Mouse (Mus musculus) MEL (cell line): ENCODE data around the gene Elmod3. TPM values are rescaled to one million over a fixed set of nuclear protein-coding genes. Genes with fewer than 3 reads are reported as not detected.

Experiments used
- DNase-seq: peaks from one replicate; pipeline ENCODE4 v3.0.0; 2011; ENCODE audit warnings: low read depth, low spot score
- H3K27ac ChIP-seq: 2 replicates; pipeline ENCODE4 v1.5.1; 2012; ENCODE audit warnings: low read depth, mild to moderate bottlenecking, control low read depth, low read length, moderate library complexity; ENCODE audit not compliant: control insufficient read depth
- H3K27me3 ChIP-seq, 2 experiments: fragments of 150-350 bp in 1 of 2; sonication (generic) in 1 of 2; 2 replicates each; pipeline ENCODE4 v1.6.1; 2012; ENCODE audit warnings: low read length in 2 of 2, mild to moderate bottlenecking in 2 of 2, improper control_type of control experiment in 1 of 2, moderate library complexity in 1 of 2; ENCODE audit not compliant: insufficient read depth in 2 of 2, control insufficient read depth in 1 of 2
- H3K36me3 ChIP-seq, 2 experiments: 2 replicates each; pipeline ENCODE4 v1.6.1; 2012 to 2014; ENCODE audit warnings: low read length in 2 of 2, improper control_type of control experiment in 1 of 2, inconsistent platforms in 1 of 2, mild to moderate bottlenecking in 1 of 2; ENCODE audit not compliant: insufficient read depth in 2 of 2, control insufficient read depth in 1 of 2
- H3K4me1 ChIP-seq, 2 experiments: fragments of 150-350 bp in 1 of 2; sonication (generic) in 1 of 2; 2 replicates each; pipeline ENCODE4 v1.6.1; 2012; ENCODE audit warnings: low read length in 2 of 2, improper control_type of control experiment in 1 of 2, mild to moderate bottlenecking in 1 of 2; ENCODE audit not compliant: insufficient read depth in 2 of 2, control insufficient read depth in 1 of 2
- H3K4me3 ChIP-seq, 2 experiments: fragments of 150-350 bp in 1 of 2; sonication (generic) in 1 of 2; 2 replicates each; pipeline ENCODE4 v1.5.1; 2012; ENCODE audit warnings: low read depth in 2 of 2, low read length in 2 of 2, mild to moderate bottlenecking in 2 of 2, moderate library complexity in 2 of 2, control low read depth in 1 of 2, improper control_type of control experiment in 1 of 2; ENCODE audit not compliant: control insufficient read depth in 1 of 2, insufficient read depth in 1 of 2
- H3K79me2 ChIP-seq: 2 replicates; pipeline ENCODE4 v1.6.1; 2012; ENCODE audit warnings: mild to moderate bottlenecking, low read length, moderate library complexity; ENCODE audit not compliant: control insufficient read depth, poor library complexity, insufficient read depth
- H3K9ac ChIP-seq: 2 replicates; pipeline ENCODE4 v1.6.1; 2012; ENCODE audit warnings: low read depth, mild to moderate bottlenecking, control low read depth, low read length, moderate library complexity; ENCODE audit not compliant: control insufficient read depth, poor library complexity, severe bottlenecking
- H3K9me3 ChIP-seq: fragments of 150-350 bp; sonication (generic); replicated peaks from 2 replicates; pipeline ENCODE4 v1.6.1; 2012; ENCODE audit warnings: mild to moderate bottlenecking, low read length, improper control_type of control experiment, moderate library complexity; ENCODE audit not compliant: insufficient read depth
- BHLHE40 ChIP-seq: IDR thresholded peaks from 2 replicates; pipeline ENCODE4 v1.6.1; 2012; ENCODE audit warnings: low read depth, mild to moderate bottlenecking, inconsistent platforms, low read length, improper control_type of control experiment, borderline replicate concordance
- CHD1 ChIP-seq: IDR thresholded peaks from 2 replicates; pipeline ENCODE4 v1.6.1; 2012; ENCODE audit warnings: low read depth, mild to moderate bottlenecking, inconsistent platforms, low read length, improper control_type of control experiment
- CHD2 ChIP-seq: IDR thresholded peaks from 2 replicates; pipeline ENCODE4 v1.6.1; 2011; ENCODE audit warnings: low read length, improper control_type of control experiment
- CTCF ChIP-seq, 3 experiments: IDR thresholded peaks in 2 of 3; conservative IDR thresholded peaks in 1 of 3; 2 replicates each; pipeline ENCODE4 v1.5.1; 2011 to 2012; ENCODE audit warnings: low read length in 3 of 3, low read depth in 2 of 3, mild to moderate bottlenecking in 2 of 3, improper control_type of control experiment in 1 of 3, inconsistent platforms in 1 of 3, mixed read lengths in 1 of 3, moderate library complexity in 1 of 3; ENCODE audit not compliant: control insufficient read depth in 1 of 3, insufficient read depth in 1 of 3, poor library complexity in 1 of 3, severe bottlenecking in 1 of 3
- E2F4 ChIP-seq: IDR thresholded peaks from 2 replicates; pipeline ENCODE4 v1.6.1; 2011; ENCODE audit warnings: low read depth, low read length, improper control_type of control experiment, borderline replicate concordance
- EP300 ChIP-seq, 2 experiments: IDR thresholded peaks; 2 replicates each; pipeline ENCODE4 v1.6.1; 2011; ENCODE audit warnings: improper control_type of control experiment in 2 of 2, low read length in 2 of 2, low read depth in 1 of 2, mild to moderate bottlenecking in 1 of 2
- ETS1 ChIP-seq: IDR thresholded peaks from 2 replicates; pipeline ENCODE4 v1.6.1; 2012; ENCODE audit warnings: low read depth, mild to moderate bottlenecking, inconsistent platforms, low read length, improper control_type of control experiment, moderate library complexity
- GABPA ChIP-seq: IDR thresholded peaks from 2 replicates; pipeline ENCODE4 v1.6.1; 2012; ENCODE audit warnings: low read depth, mild to moderate bottlenecking, inconsistent platforms, low read length, improper control_type of control experiment, moderate library complexity
- GATA1 ChIP-seq: IDR thresholded peaks from 2 replicates; pipeline ENCODE4 v1.6.1; 2011; ENCODE audit warnings: low read depth, low read length, improper control_type of control experiment
- HCFC1 ChIP-seq: IDR thresholded peaks from 2 replicates; pipeline ENCODE4 v1.6.1; 2012; ENCODE audit warnings: low read depth, mild to moderate bottlenecking, inconsistent platforms, low read length, improper control_type of control experiment, moderate library complexity
- MAFK ChIP-seq: IDR thresholded peaks from 2 replicates; pipeline ENCODE4 v1.6.1; 2011; ENCODE audit warnings: low read depth, mild to moderate bottlenecking, low read length, improper control_type of control experiment, borderline replicate concordance
- MAZ ChIP-seq: IDR thresholded peaks from 2 replicates; pipeline ENCODE4 v1.6.1; 2012; ENCODE audit warnings: low read depth, mild to moderate bottlenecking, inconsistent platforms, low read length, improper control_type of control experiment
- MYC ChIP-seq: IDR thresholded peaks from 2 replicates; pipeline ENCODE4 v1.6.1; 2011; ENCODE audit warnings: low read depth, mild to moderate bottlenecking, low read length, improper control_type of control experiment, moderate library complexity
- NRF1 ChIP-seq: IDR thresholded peaks from 2 replicates; pipeline ENCODE4 v1.6.1; 2014; ENCODE audit warnings: low read depth, mild to moderate bottlenecking, inconsistent platforms, low read length, improper control_type of control experiment, moderate library complexity; ENCODE audit not compliant: poor library complexity, insufficient read depth, severe bottlenecking
- POLR2A ChIP-seq, 2 experiments: IDR thresholded peaks; 2 replicates each; pipeline ENCODE4 v1.6.1; 2011 to 2012; ENCODE audit warnings: low read length in 2 of 2, mild to moderate bottlenecking in 2 of 2, control low read depth in 1 of 2, improper control_type of control experiment in 1 of 2, low read depth in 1 of 2, moderate library complexity in 1 of 2; ENCODE audit not compliant: control insufficient read depth in 1 of 2, insufficient read depth in 1 of 2, poor library complexity in 1 of 2
- POLR2AphosphoS2 ChIP-seq: IDR thresholded peaks from 2 replicates; pipeline ENCODE4 v1.6.1; 2011; ENCODE audit warnings: low read length, improper control_type of control experiment
- POLR2AphosphoS5 ChIP-seq: IDR thresholded peaks from 2 replicates; pipeline ENCODE4 v1.6.1; 2012; ENCODE audit warnings: low read depth, borderline replicate concordance, mild to moderate bottlenecking, inconsistent platforms, low read length, moderate library complexity, mixed read lengths
- RCOR1 ChIP-seq: IDR thresholded peaks from 2 replicates; pipeline ENCODE4 v1.6.1; 2012; ENCODE audit warnings: low read depth, mild to moderate bottlenecking, inconsistent platforms, low read length, improper control_type of control experiment
- TCF12 ChIP-seq: IDR thresholded peaks from 2 replicates; pipeline ENCODE4 v1.6.1; 2014; ENCODE audit warnings: low read depth, mild to moderate bottlenecking, inconsistent platforms, low read length, improper control_type of control experiment, moderate library complexity
- UBTF ChIP-seq: IDR thresholded peaks from 2 replicates; pipeline ENCODE4 v1.6.1; 2012; ENCODE audit warnings: low read depth, mild to moderate bottlenecking, inconsistent platforms, low read length, improper control_type of control experiment, moderate library complexity, borderline replicate concordance; ENCODE audit not compliant: insufficient read depth
- USF1 ChIP-seq: IDR thresholded peaks from 2 replicates; pipeline ENCODE4 v1.6.1; 2014; ENCODE audit warnings: low read depth, mild to moderate bottlenecking, inconsistent platforms, low read length, improper control_type of control experiment, moderate library complexity
- ZC3H11A ChIP-seq: IDR thresholded peaks from 2 replicates; pipeline ENCODE4 v1.6.1; 2012; ENCODE audit warnings: low read depth, mild to moderate bottlenecking, inconsistent platforms, low read length, improper control_type of control experiment
- ZMIZ1 ChIP-seq: IDR thresholded peaks from 2 replicates; pipeline ENCODE4 v1.6.1; 2012; ENCODE audit warnings: low read depth, mild to moderate bottlenecking, inconsistent platforms, low read length, improper control_type of control experiment, moderate library complexity
- polyA plus RNA-seq, 2 experiments: library from polyadenylated mRNA; stranded (reverse) in 1 of 2; unstranded in 1 of 2; fragments of >175 nt in 1 of 2; fragments of >200 nt in 1 of 2; gene quantifications; 2 replicates each; pipeline versions ENCODE4 v1.2.1 to v1.2.4; 2012; ENCODE audit warnings: low replicate concordance in 2 of 2, low read depth in 1 of 2; ENCODE audit not compliant: insufficient read length in 2 of 2, insufficient read depth in 1 of 2, missing spikeins in 1 of 2
- total RNA-seq: library from RNA; depleted of rRNA; stranded (reverse); fragments of 300-350 nt; gene quantifications from 2 replicates; pipeline ENCODE4 v1.2.3, GENCODE M21; 2012

Gene Elmod3
- total and polyA plus RNA-seq, 3 experiments, result 4.2 to 14.1 TPM; not detected in 1

- no peak for TF ChIP-seq ETS1
These were observed 32.2 kb downstream of the Elmod3 start (continued) for GRCm38 (mm10) chr6:72566044-72566443.

DNA sequence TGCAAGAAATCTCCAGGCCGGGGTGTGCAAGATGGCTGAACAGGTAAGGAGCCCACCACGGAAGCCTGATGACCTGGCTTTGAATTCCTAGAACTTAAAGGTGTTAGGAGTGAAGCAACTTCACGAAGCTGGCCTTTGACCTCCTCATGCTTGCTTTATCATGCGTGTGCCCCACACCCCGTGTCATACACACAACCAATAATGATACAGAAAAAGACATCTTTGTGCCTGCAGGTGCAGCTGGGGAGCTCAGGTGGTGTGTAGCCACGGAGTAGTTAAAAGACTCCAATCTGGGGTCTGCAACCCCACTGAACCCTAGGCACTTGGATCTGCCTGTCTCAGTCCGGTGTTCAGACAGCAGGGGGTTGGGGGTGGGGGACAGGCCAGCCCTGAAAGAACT is 32.7 kb downstream of the Elmod3 start:
- no peak overlapping the region for H3K4me3 ChIP-seq
- TF ChIP-seq GABPA (no peak), MAFK (no peak), CHD2 (no peak), ETS1 (no peak), HCFC1 (no peak), UBTF (no peak), NRF1 (no peak), POLR2A (IDR thresholded peaks at IDR 0.05; ENCODE audit: control insufficient read depth in 1 of 2, insufficient read depth in 1 of 2, low read depth in 1 of 2, low read length in 2 of 2, poor library complexity in 1 of 2) (no peak), TCF12 (no peak), BHLHE40 (no peak), POLR2AphosphoS5 (no peak)
- no peak overlapping the region for H3K27ac ChIP-seq
- no peak for DNase-seq
- peaks cover 0 to 5% of the 10 kb centered on the region in 2 experiments; a peak in 2 of 4 replicates for H3K36me3 ChIP-seq
- no peaks in the 10 kb centered on the region for H3K27me3 ChIP-seq
- no peaks in the 10 kb centered on the region for H3K4me1 ChIP-seq
- H3K9ac ChIP-seq, result peak overlapping the region; percentile 23
- H3K79me2 ChIP-seq, result no peaks in the 10 kb centered on the region
- no peaks in the 10 kb centered on the region for H3K9me3 ChIP-seq

DNA sequence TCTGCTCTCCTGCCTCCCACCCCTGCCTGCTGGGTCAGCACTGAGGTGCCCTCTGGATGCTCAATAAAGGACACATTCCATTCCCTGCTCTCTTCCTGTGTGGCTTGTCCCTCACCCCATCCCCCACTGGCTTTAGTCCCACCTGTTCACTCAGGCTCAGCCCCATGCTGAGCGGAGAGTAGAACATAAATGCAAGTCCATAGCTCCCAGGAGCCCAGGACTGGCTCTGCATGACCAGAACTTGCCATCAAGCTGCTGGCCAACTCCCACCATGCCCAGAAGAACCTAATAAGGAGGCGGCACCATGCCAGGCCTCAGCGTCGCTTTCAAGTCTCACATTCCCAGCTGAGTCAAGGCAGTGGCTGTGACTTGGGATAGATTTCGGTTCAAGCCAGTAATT is 35.3 kb downstream of the Elmod3 start:
- no peak for DNase-seq
- Histone ChIP-seq H3K36me3 (peaks cover 0 to 7% of the 10 kb centered on the region in 2 experiments; a peak in 2 of 4 replicates), H3K9me3 (no peaks in the 10 kb centered on the region), H3K4me3 (no peak overlapping the region), H3K27ac (no peak overlapping the region), H3K27me3 (no peaks in the 10 kb centered on the region), H3K9ac (no peak overlapping the region), H3K79me2 (no peaks in the 10 kb centered on the region), H3K4me1 (no peaks in the 10 kb centered on the region)
- TF ChIP-seq GATA1, result no peak
- no peak for TF ChIP-seq E2F4
- TF ChIP-seq MYC, result no peak
- no peak for TF ChIP-seq EP300 (IDR thresholded peaks at IDR 0.05; ENCODE audit: low read depth in 1 of 2, low read length in 2 of 2)
- TF ChIP-seq USF1, result no peak
- TF ChIP-seq POLR2A (IDR thresholded peaks at IDR 0.05; ENCODE audit: control insufficient read depth in 1 of 2, insufficient read depth in 1 of 2, low read depth in 1 of 2, low read length in 2 of 2, poor library complexity in 1 of 2), result no peak
- TF ChIP-seq CHD1, result no peak
- no peak for TF ChIP-seq MAZ
- no peak for TF ChIP-seq CHD2
- TF ChIP-seq ZMIZ1, result no peak
- TF ChIP-seq POLR2AphosphoS2, result no peak
- no peak for TF ChIP-seq CTCF (IDR thresholded peaks at IDR 0.05 in 2 of 3, conservative IDR thresholded peaks at IDR 0.05 in 1 of 3; ENCODE audit: control insufficient read depth in 1 of 3, insufficient read depth in 1 of 3, low read depth in 2 of 3, low read length in 3 of 3, poor library complexity in 1 of 3, severe bottlenecking in 1 of 3)
- no peak for TF ChIP-seq ZC3H11A
- no peak for TF ChIP-seq BHLHE40
- no peak for TF ChIP-seq ETS1
- TF ChIP-seq RCOR1, result no peak
- TF ChIP-seq TCF12, result no peak
